Comparison of ENCODE assay signal across 29 mouse cellular contexts in genomic region chr10:7204953-7205352, GRCm38 (mm10). TPM values are rescaled to one million over a fixed set of nuclear protein-coding genes. Genes with fewer than 3 reads are reported as not detected.
DNase-seq lines count a peak whose midpoint lies in the region; ATAC-seq and TF ChIP-seq lines count a peak whose summit lies in the region.
"Had no signal": no experiment of that assay in that cellular context is flagged by ENCODE, and none has a peak within 500 bp of the region (broad histone marks: within the 10 kb centered on the region; RNA-seq: fewer than 3 reads in every experiment).

No protein-coding gene starts in this region.

- H3K4me3 ChIP-seq in cerebellum, adult 2 months (replicated peaks; ENCODE audit: insufficient read depth, low read depth, low read length): peak overlapping the region; percentile 30
- H3K4me3 ChIP-seq in heart, embryonic 11.5 days (ENCODE audit: low read depth, low read length): no peak overlapping the region
- no peak overlapping the region for H3K4me3 ChIP-seq in hindbrain, embryonic 11.5 days (ENCODE audit: low read depth, low read length)
- H3K4me3 ChIP-seq: embryonic facial prominence, embryonic 10.5 days; embryonic facial prominence, embryonic 13.5 days; erythroblast, embryonic 14.5 days; forebrain, embryonic 12.5 days; forebrain, embryonic 15.5 days; heart, embryonic 13.5 days; hindbrain, embryonic 13.5 days; intestine, embryonic 15.5 days had no signal

- no peaks in the 10 kb centered on the region for H3K36me3 ChIP-seq in heart, embryonic 11.5 days (ENCODE audit: control insufficient read depth, insufficient read depth, low read length)
- H3K36me3 ChIP-seq in hindbrain, embryonic 11.5 days (ENCODE audit: control insufficient read depth, insufficient read depth, low read length): no peaks in the 10 kb centered on the region
- H3K36me3 ChIP-seq: embryonic facial prominence, embryonic 13.5 days; forebrain, embryonic 12.5 days; forebrain, embryonic 15.5 days; heart, embryonic 13.5 days; hindbrain, embryonic 13.5 days; intestine, embryonic 15.5 days had no signal

- WGBS in cerebellum, adult 2 months: 24% methylated on average over 3 of the region's 3 CpGs
- WGBS in heart, embryonic 11.5 days (ENCODE audit: insufficient replicate concordance): 74% methylated on average over 3 of the region's 3 CpGs
- WGBS in hindbrain, embryonic 11.5 days: 94% methylated on average over 3 of the region's 3 CpGs

- H3K9me3 ChIP-seq in heart, embryonic 11.5 days (replicated peaks; ENCODE audit: control insufficient read depth, low read length): no peaks in the 10 kb centered on the region
- H3K9me3 ChIP-seq in hindbrain, embryonic 11.5 days (ENCODE audit: control insufficient read depth, low read length): no peaks in the 10 kb centered on the region
- H3K9me3 ChIP-seq: embryonic facial prominence, embryonic 10.5 days; embryonic facial prominence, embryonic 13.5 days; forebrain, embryonic 12.5 days; forebrain, embryonic 15.5 days; heart, embryonic 13.5 days; hindbrain, embryonic 13.5 days; intestine, embryonic 15.5 days had no signal

- no peaks in the 10 kb centered on the region for H3K27me3 ChIP-seq in cerebellum, adult 2 months (ENCODE audit: control insufficient read depth, insufficient read depth, low read length)
- no peaks in the 10 kb centered on the region for H3K27me3 ChIP-seq in heart, embryonic 11.5 days (ENCODE audit: control insufficient read depth, insufficient read depth, low read length)
- no peaks in the 10 kb centered on the region for H3K27me3 ChIP-seq in hindbrain, embryonic 11.5 days (ENCODE audit: control insufficient read depth, insufficient read depth, low read length)
- H3K27me3 ChIP-seq: embryonic facial prominence, embryonic 13.5 days; forebrain, embryonic 12.5 days; forebrain, embryonic 15.5 days; heart, embryonic 13.5 days; hindbrain, embryonic 13.5 days; intestine, embryonic 15.5 days had no signal

- no peak for DNase-seq in cerebellum, adult 2 months
- peak; percentile 79 for DNase-seq in heart, adult 11 months
- DNase-seq in frontal cortex, postnatal 10 days (ENCODE audit: low spot score in 2 of 2): no peak
- DNase-seq in hindbrain, embryonic 11.5 days (ENCODE audit: low spot score): no peak
- DNase-seq: adrenal gland, adult 2 months; adrenal gland, postnatal 14 days; B cell, adult 2 months; cerebellum, adult 11-12 months; embryo, embryonic 11 days; gastrocnemius, postnatal 10 days; gastrocnemius, postnatal 36 days; heart, adult 18-20 months; heart, postnatal 14 days; heart, postnatal 4 days; kidney, adult 11 months had no signal

- TF ChIP-seq POLR2A in cerebellum, adult 2 months (IDR thresholded peaks at IDR 0.05; ENCODE audit: borderline replicate concordance, insufficient read depth, low read length): no peak

- H3K27ac ChIP-seq in cerebellum, adult 2 months (ENCODE audit: insufficient read depth, low read length): 0 out of 2 replicates have a peak overlapping the region, but pooled peaks have one; percentile 5
- no peak overlapping the region for H3K27ac ChIP-seq in heart, embryonic 11.5 days (ENCODE audit: low read depth, low read length)
- H3K27ac ChIP-seq in hindbrain, embryonic 11.5 days (ENCODE audit: low read depth, low read length): no peak overlapping the region
- H3K27ac ChIP-seq: embryonic facial prominence, embryonic 10.5 days; embryonic facial prominence, embryonic 13.5 days; forebrain, embryonic 12.5 days; forebrain, embryonic 15.5 days; heart, embryonic 13.5 days; hindbrain, embryonic 13.5 days; intestine, embryonic 15.5 days had no signal

- no peak overlapping the region for H3K4me2 ChIP-seq in heart, embryonic 11.5 days
- H3K4me2 ChIP-seq in hindbrain, embryonic 11.5 days (replicated peaks; ENCODE audit: low read depth, low read length): no peak overlapping the region
- H3K4me2 ChIP-seq: embryonic facial prominence, embryonic 13.5 days; forebrain, embryonic 12.5 days; forebrain, embryonic 15.5 days; heart, embryonic 13.5 days; hindbrain, embryonic 13.5 days; intestine, embryonic 15.5 days had no signal

- no peak overlapping the region for H3K9ac ChIP-seq in heart, embryonic 11.5 days (ENCODE audit: low read depth, low read length)
- H3K9ac ChIP-seq in hindbrain, embryonic 11.5 days (ENCODE audit: low read depth, low read length): no peak overlapping the region
- H3K9ac ChIP-seq: embryonic facial prominence, embryonic 13.5 days; forebrain, embryonic 12.5 days; forebrain, embryonic 15.5 days; heart, embryonic 13.5 days; hindbrain, embryonic 13.5 days; intestine, embryonic 15.5 days had no signal

- peaks cover 28% of the 10 kb centered on the region for H3K4me1 ChIP-seq in cerebellum, adult 2 months (ENCODE audit: control insufficient read depth, insufficient read depth, low read length)
- H3K4me1 ChIP-seq in heart, embryonic 11.5 days (ENCODE audit: control insufficient read depth, insufficient read depth, low read length): peaks cover 9% of the 10 kb centered on the region
- H3K4me1 ChIP-seq in hindbrain, embryonic 11.5 days (replicated peaks; ENCODE audit: control insufficient read depth, insufficient read depth, low read length): no peaks in the 10 kb centered on the region

- no peak for ATAC-seq in cerebellum, adult (ENCODE audit: insufficient number of reproducible peaks, low FRiP score, low TSS enrichment)
- no peak for ATAC-seq in heart, embryonic 11.5 days (replicated peaks; ENCODE audit: insufficient number of reproducible peaks, low FRiP score, low TSS enrichment)
- ATAC-seq in common myeloid progenitor, adult 5-6 weeks (replicated peaks; ENCODE audit: low read depth, poor library complexity, severe bottlenecking): peak; percentile 36
- peak; percentile 32 for ATAC-seq in megakaryocyte progenitor cell, adult 5-6 weeks (replicated peaks; ENCODE audit: poor library complexity)
- ATAC-seq in hindbrain, embryonic 11.5 days (ENCODE audit: low FRiP score): no peak
- ATAC-seq: forebrain, embryonic 15.5 days; hindbrain, embryonic 16.5 days; intestine, embryonic 15.5 days had no signal

- no peak for TF ChIP-seq CTCF in cerebellum, adult 2 months (IDR thresholded peaks at IDR 0.05; ENCODE audit: borderline replicate concordance, insufficient read depth, low read depth, low read length)

RNA-seq across cellular contexts. Expression of gene Cnksr3, which starts 7.1 kb away (rescaled TPM):
- polyA plus RNA-seq in cerebellum, adult 2 months (2012; rRNA removed): 35.9 and 43.3 TPM in 2 replicates
- 3.9 and 5.8 TPM in 2 replicates for polyA plus RNA-seq in heart, embryonic 11.5 days (2014; fragmentation: Nextera tagmentation; extraction: Ambion mirVana)
- total RNA-seq in common myeloid progenitor, adult 5-6 weeks (2017): 7.8 and 8.7 TPM in 2 replicates
- 6.5 and 9.8 TPM in 2 replicates for total RNA-seq in megakaryocyte progenitor cell, adult 5-6 weeks (2015)
- total RNA-seq in megakaryocyte progenitor cell, adult 5-6 weeks (2017): 4.9 and 5.1 TPM in 2 replicates
- polyA plus RNA-seq in hindbrain, embryonic 11.5 days (2014; fragmentation: Nextera tagmentation; extraction: Ambion mirVana): 5.9 and 6.3 TPM in 2 replicates
- total RNA-seq: MEL had no signal

Comparison
In these comparisons a context has a peak if more than half of its experiments do, and no peak if none do; other contexts are left out.
1. ATAC-seq: peak in common myeloid progenitor, adult 5-6 weeks (single experiment) and megakaryocyte progenitor cell, adult 5-6 weeks (single experiment); none in cerebellum, adult (single experiment), heart, embryonic 11.5 days (single experiment) and hindbrain, embryonic 11.5 days (single experiment).